Mouse (Mus musculus): Measurements from ENCODE around the gene Colq.

Colq gene

DNA sequence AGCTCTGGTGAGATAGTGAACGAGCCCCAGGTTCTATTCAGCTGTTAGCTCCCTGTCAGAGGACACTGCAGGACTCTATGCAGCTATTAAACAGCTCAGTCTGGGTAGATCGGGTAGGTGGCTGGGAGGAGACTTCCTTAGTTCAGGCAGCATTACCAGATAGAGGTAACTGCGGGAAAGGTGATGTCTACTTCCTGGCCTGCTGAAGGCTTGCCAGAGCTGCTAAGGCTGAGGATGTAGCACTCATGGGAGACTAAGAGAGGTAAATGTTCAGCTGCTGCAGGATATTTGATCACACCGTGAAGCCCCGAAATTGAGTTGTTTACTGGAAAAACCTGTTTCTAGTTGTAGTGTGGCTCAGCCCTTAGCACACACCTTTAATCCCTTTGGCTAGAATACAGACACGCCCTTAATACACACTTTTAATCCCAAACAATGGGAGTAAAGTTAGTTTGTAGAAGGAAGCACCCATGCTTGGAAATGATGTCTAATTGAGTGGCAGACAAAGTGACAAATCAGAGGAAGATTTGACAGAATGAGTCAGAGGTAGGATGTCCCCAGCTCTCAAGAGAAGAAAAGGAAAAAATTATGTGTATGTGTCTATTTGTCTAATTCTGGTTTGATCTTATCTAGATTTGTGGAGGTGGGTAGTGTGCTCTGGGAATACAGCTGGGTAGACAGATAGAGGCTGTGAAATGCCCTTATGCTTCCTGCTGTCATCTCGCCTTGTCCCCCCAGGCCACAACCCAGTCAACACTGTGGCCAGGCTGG lies 65.9 kb downstream of the Colq start:
- in situ Hi-C loops (cut with MboI, MseI) = no loop called here

DNA sequence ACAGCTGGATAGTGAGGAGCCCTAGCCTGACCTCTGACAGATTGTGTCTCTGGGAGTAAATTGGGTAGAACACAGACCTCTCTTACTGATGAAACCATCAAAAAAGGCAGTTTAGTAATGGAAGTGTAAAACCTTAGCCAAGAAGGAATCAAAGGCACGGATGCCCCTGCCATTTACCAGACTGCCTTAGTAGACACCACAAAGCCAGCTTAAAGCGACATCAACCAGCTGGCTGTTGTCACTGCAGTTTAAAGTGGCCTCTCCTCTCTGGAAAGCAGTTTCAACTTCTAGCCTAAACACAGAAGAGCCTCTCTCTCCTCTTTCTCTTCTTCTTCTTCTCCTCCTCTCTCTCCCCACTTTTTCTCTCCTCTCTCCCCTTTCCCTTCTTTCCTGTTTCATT lies 69.8 kb downstream of the Colq start:
- in situ Hi-C loops (cut with MboI, MseI) = no loop called here

DNA sequence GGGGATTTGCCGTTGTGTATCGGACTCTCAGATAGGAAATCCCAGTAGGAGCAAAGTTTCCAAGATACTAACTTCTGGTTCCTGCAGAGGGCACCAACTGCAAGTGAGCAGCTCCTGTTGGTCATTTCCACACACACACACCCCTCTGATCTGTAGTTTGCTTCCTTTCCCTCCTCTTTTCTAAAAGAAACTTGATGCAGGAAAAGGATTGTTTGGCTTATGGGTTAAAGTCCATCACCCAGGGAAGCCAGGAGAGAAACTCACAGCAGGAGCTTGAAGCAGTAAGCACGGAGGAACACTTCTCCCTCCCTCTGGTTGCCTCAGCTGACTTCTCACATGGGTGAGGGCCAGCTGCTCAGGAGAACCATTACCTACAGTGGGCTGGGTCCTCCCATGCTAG lies 72.0 kb downstream of the Colq start:
- in situ Hi-C loops (cut with MboI, MseI) = no loop called here

DNA sequence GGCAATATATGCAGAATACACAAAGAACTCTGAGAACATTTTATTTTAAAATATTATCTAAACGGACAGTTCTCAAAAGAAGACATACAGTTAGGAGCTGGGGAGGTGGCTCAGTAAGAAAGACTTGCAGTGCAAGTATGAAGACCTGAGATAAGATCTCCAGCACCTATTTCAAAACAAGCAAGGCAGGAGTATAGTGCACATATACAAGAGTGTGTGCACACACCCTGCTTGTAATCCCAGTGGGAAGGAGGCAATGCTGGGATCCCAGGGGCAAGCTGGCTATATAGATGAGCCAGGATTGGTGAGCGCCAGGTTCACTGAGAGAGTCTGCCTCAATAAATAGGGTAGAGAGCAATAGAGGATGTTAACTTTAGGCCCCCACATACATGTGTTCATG lies 75.2 kb downstream of the Colq start:
- in situ Hi-C loops (cut with MboI, MseI) = no loop called here

DNA sequence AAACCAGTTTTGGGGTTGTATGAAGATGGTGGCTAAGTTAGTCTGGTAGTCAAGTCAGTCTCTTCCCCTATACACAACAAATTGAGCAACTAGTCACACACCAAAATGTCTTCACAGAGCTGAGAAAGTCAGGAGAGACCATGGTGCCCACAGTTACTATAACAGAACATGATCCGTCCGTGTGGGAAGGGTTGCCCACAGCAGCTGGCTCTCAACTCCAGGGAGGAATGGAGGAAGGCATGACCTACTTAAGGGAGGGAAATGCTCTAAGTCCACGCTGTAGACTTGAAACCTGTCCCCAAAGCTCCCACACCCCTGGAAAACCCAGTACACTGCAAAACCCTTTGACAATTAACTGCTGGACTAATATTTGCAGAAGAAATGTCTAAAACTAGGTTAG lies 80.8 kb downstream of the Colq start:
- in situ Hi-C loops (cut with MboI, MseI) = no loop called here

DNA sequence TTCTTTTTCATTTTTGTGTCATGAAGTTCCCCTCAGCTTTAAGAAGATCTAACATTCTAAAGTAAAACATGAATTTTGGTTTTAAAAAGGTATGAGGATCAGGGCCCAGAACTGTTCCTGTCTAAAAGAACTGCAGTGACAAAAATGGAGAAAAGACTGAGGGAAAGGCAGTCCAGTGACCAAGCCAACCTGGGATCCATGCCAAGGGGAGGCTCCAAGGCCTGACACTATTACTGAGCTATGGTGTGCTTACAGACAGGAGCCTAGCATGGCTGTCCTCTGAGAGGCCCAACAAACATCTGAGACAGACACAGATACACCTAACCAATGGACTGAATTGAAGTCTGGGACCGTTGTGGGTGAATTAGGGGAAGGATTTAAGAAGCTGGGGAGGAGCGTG lies 81.2 kb downstream of the Colq start:
- in situ Hi-C loops (cut with MboI, MseI) = no loop called here

DNA sequence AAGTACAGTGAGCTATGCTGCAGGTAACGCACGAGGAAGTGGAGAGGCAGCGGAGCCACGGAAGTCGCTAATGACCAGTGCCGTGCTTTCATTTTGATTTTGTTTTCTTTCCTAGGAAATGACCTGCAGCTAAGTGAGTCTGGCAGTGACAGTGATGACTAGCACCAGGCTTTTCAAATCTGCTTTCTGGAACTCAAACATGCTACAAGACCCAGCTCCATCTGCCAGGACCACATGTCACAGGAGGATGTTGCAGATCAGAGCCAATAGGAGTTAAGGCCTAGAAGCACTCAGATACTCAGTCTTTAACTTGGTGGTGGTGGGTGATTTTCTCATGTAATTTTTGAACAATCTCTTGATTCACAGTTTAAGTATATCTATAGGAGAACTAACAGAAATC lies 84.7 kb downstream of the Colq start:
- in situ Hi-C loops (cut with MboI, MseI) = no loop called here

DNA sequence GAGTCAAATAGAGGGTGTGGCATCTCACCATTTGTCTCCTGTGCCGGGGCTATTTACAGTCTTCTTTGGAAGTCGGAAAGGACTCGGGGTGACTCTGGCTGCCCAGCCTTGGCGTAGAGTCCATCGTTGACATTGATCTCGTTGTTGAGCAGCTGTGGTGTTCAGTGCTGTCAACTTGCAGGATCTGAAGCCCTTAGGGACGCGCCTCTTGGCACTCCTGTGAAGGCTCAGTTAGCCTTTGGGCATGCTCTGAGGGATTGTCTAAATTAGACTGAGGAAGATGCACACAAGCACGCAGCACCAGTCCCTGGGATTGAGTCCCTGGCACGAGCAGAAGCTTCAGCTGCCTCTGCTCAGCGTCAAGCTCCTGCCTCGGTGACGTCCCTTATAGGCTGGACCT lies 87.7 kb downstream of the Colq start:
- in situ Hi-C loops (cut with MboI, MseI) = no loop called here

DNA sequence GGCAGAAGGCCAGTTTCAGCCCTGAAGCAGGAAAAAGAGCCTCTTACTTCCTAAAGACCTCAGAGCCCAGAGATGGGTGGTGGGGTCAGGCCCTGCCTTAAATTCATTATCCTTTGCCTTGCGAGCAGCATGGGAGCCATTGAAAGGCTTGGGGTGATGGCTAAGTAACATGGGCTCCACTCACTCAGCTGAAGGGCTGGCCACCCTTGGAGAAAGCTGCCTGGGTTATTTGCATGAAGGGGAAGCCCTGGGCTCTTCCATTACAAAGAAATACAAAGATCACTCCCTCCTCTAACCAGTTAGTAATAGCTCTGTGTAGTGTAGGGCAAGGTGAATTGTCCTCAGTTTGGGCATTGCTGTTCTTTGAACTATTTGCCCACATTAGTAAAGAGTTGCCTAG lies 91.6 kb downstream of the Colq start:
- in situ Hi-C loops (cut with MboI, MseI) = no loop called here

DNA sequence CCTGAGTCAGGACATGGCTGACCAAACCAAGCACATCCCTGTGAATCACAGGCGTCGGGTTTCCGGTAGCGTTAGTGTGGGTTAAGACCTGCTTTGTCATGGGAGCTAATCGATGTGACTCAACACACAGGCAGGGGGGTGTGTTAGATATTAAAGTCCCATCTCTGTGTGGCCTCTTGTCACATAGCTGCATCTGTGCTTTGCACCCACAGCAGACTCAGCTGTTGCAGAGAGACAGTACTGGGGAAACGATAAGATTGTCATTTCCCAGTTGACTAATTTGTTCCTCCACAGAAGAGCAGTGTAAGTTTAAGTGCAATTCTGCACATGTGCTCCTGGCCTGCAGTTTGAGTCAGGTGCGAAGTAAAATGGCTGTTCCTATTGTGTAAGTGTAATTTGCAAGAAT lies 94.9 kb downstream of the Colq start:
- in situ Hi-C loops (cut with MboI, MseI) = no loop called here

DNA sequence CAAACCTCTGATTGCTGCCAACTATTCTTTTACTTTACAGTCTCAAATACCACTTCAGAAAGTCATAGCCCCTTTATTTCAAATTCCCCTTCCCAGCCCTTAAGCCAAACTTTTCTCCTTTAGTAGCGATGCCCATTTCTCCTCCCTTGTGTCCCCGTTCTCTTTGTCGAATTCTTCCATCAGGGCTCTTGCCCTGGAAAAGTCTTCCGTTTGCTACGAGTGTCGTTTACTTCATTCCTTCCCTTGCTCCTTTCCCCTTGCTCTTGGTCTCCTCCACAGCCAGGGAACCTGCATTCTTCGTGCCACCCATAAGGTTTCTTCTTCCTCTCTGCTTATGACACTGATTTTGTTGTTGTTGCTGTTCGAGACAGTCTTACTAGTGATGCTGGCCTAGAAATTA lies 95.6 kb downstream of the Colq start:
- in situ Hi-C loops (cut with MboI, MseI) = no loop called here

DNA sequence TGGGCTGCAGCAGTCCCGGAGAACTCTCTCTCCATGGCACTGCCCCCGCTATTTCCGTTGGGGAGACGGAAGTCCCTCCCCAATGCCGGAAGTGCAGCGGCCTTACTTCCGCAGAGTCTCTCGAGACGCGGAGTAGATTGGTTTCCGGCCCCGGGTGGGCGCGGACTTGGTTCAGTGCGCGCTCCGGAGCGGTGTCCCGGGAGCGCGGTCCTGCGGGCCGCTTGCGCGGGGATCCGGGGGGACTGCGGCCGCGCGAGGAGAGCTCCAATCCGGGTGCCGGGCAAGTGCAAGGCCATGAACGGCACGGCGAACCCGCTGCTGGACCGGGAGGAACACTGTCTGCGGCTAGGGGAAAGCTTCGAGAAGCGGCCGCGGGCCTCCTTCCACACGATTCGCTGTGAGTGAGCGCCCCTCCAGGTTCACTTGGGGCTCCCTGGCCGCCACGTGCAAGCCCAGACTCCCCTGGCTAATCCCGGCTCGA lies 96.1 kb downstream of the Colq start, which contains the start of gene Mettl6:
TSS of gene Mettl6 (minus strand) at position 66 of the 481 bp plus-strand sequence.
- in situ Hi-C loops (cut with MboI, MseI) = no loop called here

DNA sequence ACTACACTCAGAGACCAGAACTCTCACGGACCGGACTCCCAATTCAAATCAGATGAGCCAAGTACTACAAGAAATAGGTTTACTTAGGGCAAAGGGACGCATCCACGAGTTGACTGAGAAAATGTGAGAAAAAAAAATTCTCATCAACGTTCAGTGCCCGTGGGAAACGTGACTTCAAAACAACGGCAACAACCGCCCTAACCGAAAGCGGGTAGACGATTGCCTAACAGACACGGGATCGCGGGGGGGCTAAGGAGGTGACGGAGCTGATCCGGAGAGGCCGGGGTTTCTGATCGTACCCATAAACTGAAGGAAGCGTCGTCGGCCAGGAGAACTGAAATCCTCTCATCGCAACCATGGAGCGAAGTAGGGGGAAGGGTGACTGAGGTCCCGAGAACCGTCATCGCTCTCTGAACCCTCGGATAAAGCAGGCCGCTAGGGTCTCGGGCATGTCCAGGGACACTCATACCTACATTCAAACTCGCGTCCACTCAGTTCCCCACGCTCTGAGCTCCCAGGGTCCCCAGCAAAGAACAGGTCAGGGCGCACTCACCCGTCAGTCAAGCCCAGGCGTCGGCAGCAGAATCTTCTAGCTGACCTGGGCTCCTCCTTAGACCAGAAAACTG lies 96.7 kb downstream of the Colq start, which contains the start of gene Eaf1:
TSS of gene Eaf1 (plus strand) at position 51 of the 626 bp plus-strand sequence.
- in situ Hi-C loops (cut with MboI, MseI) = no loop called here

DNA sequence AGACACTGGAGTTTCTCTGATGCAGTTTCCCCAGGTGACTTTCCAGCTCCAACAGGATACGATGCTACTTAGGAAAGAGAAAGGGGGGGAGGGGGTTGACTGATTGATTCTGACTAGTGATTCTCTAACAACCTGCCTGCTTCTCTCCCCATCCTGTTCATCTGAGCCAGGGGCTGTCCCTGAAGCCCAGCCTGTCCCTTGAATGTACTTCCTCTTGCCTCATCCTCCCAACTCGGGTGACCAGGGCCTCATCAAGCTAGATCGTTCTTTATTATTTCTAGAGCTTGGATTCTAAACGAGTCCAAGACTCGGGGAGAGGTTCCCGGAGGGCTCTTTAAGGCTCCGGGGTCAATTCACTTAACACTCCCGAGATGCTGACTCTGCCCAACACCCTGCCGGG lies 97.2 kb downstream of the Colq start:
- in situ Hi-C loops (cut with MboI, MseI) = no loop called here

DNA sequence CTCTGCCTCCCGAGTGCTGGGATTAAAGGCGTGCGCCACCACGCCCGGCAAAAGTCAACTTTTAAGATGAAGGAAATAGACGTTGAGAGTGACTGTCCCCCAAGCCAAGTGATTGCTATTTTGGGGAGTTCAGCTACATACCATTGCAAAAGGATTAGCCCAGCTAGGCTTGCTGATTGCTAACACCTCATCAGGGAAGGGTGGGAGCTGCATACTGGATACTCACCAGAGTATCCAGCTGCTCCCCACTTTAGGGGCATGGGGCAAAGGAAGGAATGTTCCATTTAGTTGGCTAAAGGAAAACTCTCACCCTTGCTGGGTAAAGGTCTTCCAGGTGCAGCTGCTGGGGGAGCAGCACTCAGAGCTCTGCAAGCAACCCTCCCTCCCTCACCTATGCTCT lies 103.1 kb downstream of the Colq start:
- in situ Hi-C loops (cut with MboI, MseI) = no loop called here

DNA sequence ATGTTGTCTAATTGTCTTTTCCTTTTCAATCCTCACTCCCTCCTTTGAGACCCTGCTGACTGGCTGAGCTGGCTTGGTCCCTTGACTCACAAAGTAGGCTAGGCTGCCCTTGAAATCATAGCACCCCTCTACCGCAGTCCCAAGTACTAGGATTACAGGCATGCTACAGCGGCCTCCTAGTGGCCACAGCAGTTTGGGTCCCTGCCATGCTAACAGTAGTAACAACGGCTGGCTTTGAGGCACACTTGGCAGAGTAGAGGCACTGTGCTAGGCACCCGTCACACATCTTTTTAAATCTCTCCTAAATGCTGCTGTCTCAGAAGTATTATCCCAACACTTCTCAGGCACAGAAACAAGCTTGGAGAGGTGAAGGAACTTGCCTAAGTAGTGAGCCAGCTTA lies 104.7 kb downstream of the Colq start:
- in situ Hi-C loops (cut with MboI, MseI) = no loop called here

DNA sequence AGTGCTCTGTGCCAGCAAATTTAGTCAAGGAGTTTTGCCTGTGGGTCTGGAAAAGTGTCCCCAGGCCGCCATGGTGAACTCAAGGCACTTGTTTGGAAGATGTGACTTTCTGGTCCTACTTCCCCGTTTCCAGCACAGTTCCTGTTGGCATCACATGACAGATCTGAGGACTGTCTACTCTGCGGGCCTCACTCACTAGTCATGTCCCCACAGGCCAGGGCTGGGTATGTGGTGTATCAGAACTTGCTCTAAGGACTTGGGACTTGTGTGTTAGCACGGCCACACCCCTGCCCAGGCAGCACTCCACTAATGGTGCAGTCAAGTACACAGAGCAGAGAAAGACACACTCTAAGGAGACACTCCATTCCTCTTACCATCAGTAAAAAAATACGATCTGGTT lies 108.7 kb downstream of the Colq start:
- in situ Hi-C loops (cut with MboI, MseI) = no loop called here

DNA sequence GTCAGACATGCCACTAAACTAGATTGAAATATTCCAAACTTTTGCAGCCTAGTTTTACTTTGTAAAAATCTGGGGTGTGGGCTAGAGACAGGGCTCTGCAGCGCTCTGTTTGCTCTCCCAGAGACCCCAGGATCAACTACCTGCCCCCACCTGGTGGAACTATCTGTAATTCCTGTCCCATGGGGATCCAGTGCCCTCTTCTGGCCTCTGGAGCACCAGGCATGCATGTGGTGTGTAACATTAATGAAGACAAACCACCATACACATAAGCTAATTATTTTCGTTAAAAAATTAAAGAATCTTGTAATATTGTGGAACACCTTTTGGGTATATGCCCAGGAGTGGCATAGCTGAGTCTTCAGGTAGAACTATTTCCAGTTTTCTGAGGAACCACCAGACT lies 117.8 kb downstream of the Colq start:
- in situ Hi-C loops (cut with MboI, MseI) = loop anchor here (5.0 kb wide), 1 partner anchor 201 kb away; no protein-coding TSS in a partner anchor

Measured in T-helper 1 cell (primary cell).